Mouse (Mus musculus) spleen, postnatal 4 days (tissue): Measurements from ENCODE around the gene Pomt1.

Experiments used
- DNase-seq, 2 experiments: peaks; one replicate each; pipeline ENCODE4 v3.0.0; 2022; ENCODE audit warnings: low spot score in 2 of 2

The Pomt1 gene

GRCm38 (mm10) chr2:32235886-32236759, at the start of gene Pomt1:
TSS of gene Pomt1 (plus strand) at chr2:32236590.
- peak; percentile 90 to 96 for DNase-seq

DNA sequence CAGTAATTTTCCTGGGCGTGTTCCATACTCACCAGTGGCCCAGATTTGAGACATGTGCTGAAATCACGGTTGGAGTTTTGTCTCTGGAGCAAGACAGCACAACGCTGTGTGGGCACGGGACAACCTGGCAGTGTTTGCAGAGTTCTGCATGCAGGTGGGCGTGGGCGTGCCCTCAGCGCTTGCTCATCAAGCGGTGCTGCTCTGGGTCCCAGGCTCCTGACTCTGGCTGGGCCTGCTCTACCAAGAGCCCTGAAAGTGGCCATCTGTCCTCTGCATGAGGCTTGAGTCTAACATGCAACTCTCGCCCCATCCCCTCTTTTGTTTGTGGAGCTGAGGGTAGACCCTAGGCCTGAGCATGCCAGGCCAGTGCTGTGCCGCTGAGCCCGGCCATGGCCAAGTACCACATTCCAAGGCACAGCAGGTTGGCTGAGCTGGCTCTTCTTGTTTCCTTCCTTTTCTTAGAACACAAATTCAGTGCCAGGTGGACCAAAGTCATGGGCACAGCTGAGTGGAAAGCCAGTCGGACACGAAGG, 49.3 kb upstream of the Pomt1 start:
- DNase-seq: no peak

GRCm38 (mm10) chr2:32187649-32188048, 48.7 kb upstream of the Pomt1 start:
- no peak for DNase-seq

- no peak for DNase-seq
These were observed 47.2 kb upstream of the Pomt1 start for GRCm38 (mm10) chr2:32189060-32189681.

DNA sequence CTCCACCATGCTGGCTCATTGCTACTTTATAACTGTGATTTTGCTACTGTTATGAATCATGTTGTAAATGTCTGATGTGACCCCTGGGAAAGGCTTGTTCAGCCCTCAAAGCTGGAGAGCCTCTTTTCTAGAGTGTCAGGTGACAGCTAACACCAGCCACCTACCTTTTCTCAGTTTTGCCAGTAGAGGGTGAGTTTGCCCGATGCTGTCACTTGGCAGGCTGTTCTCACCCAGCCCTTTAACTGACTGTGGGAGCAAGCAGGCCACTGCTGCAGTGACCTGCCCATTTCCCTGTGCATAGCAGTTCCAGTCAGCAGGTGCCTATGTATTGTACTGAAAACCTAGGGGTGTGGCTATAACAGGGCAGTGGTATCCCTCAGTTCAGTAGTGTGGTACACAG, 45.8 kb upstream of the Pomt1 start:
- no peak for DNase-seq

DNA sequence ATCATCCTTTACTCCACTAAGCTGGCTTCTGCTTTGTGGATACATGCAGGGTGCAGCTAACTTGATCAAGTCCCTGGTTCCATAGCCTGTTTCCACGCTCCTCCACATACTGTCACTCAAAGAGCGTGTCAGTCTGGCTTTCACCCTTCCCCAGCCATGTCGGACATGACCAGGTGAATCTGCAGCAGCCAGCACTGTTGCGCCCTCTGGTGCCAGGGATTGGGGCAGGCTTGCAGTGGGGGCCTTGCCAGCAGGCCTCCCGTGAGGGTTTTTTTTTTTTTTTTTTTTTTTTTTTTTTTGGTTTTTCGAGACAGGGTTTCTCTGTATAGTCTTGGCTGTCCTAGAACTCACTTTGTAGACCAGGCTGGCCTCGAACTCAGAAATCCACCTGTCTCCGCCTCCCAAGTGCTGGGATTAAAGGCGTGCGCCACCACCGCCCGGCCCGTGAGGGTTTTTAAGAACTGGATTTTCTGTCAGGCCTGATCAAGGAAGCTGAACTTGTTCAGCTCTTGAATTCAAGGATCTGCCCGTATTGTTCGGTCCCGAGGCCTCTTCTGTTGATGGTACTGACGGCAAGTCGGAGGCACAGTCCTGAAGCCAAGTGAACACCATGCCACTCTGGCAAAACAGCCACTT, 44.4 kb upstream of the Pomt1 start:
- peak; percentile 67 to 82 for DNase-seq

DNA sequence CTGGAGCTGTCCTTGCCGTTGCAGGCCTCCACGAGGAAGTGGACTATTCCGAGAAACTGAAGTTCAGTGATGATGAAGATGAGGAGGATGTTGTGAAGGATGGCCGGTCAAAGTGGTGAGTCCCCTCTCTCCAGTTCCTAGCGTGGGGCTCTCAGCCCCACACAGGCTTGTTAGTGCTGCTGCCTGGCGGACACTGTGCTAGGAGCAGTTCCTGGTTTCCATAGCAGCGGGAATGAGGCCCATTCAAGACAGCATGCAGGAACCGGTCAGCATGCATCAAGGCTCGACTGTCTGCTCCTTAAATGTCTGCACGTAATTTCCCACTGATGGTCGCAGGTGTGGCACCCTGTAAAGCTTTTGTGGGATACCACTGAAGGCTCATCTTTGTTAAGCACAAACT, 37.4 kb upstream of the Pomt1 start:
- DNase-seq: no peak

- DNase-seq: no peak
These were observed 36.4 kb upstream of the Pomt1 start for GRCm38 (mm10) chr2:32200033-32200432.

DNA sequence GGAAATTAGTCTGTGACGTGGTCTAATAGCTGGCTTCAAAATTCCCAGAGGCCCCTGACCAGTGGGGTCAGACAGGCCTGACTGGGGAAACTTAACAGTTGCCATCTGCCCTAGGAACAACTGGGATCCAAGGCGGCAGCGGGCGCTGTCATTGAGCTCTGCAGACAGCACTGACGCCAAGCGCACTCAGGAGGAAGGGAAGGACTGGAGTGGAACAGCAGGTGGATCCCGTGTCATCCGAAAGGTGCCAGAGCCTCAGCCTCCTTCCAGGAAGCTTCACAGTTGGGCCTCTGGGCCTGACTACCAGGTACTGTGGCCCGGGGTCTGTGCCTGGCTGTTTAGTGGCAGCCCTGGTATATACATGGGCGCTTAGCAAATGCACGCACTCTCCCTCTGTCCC, 35.7 kb upstream of the Pomt1 start:
- no peak for DNase-seq

- DNase-seq: no peak
These were observed 34.9 kb upstream of the Pomt1 start for GRCm38 (mm10) chr2:32201527-32201926.

GRCm38 (mm10) chr2:32203853-32204252, 32.5 kb upstream of the Pomt1 start:
- DNase-seq: no peak

GRCm38 (mm10) chr2:32207682-32208081, 28.7 kb upstream of the Pomt1 start:
- DNase-seq: no peak

- DNase-seq: no peak
These were observed 24.7 kb upstream of the Pomt1 start for GRCm38 (mm10) chr2:32211689-32212088.

GRCm38 (mm10) chr2:32213000-32213399, 23.4 kb upstream of the Pomt1 start:
- no peak for DNase-seq

- no peak for DNase-seq
These were observed 20.8 kb upstream of the Pomt1 start for GRCm38 (mm10) chr2:32215576-32215975.

GRCm38 (mm10) chr2:32216506-32216905, 19.9 kb upstream of the Pomt1 start:
- no peak for DNase-seq

GRCm38 (mm10) chr2:32217656-32218055, 18.7 kb upstream of the Pomt1 start:
- DNase-seq: no peak

GRCm38 (mm10) chr2:32218113-32218512, 18.3 kb upstream of the Pomt1 start:
- DNase-seq: no peak

- DNase-seq: no peak
These were observed 17.7 kb upstream of the Pomt1 start for GRCm38 (mm10) chr2:32218541-32219334.

GRCm38 (mm10) chr2:32219501-32219900, 16.9 kb upstream of the Pomt1 start:
- DNase-seq: no peak

- no peak for DNase-seq
These were observed 16.4 kb upstream of the Pomt1 start for GRCm38 (mm10) chr2:32220021-32220420.

DNA sequence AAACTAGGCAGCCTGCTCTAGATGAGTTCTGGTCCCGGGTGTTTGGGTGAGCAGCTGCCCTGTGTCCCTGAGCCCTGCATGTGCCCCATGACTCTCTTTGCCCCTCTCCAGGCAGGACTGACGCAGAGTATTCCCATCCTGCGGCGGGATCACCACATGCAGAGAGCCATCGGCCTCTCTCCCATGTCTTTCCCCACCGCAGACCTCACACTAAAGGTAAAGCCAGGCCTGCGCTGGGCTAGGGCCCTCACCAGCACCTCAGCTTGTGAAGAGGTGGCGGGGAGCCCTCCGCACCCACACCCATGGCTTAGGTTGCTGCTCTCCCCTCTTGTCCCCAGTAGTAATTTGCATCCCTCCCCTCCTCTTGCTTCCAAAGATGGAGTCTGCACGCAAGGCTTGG, 15.4 kb upstream of the Pomt1 start:
- no peak for DNase-seq
